Mouse (Mus musculus): ENCODE results near the gene Nobox.

Nobox gene

DNA sequence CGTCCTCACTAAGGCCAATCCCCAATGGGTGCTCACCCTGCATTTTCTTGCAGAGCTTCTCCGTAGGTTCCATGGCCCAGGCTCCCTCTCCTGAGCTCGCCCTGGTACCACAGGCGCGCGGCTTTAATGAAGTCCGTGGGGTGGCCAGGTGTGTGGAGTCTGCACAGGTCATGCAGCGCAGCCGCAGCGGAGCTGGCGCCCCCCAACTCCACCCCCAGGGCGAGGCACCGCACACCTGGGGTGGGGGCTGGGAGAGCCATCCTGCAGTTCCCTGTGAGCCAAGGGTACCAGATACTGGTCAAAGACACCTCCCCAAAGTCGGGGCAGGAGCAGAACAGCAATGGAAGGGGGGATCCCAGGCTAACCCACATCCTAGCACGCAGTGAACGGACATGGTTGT, at the start of gene Nobox:
Nobox (minus strand) TSS at position 101 of the 400 bp plus-strand sequence.
- DNase-seq (ENCODE audit: low read depth, low spot score): no peak

- DNase-seq (ENCODE audit: low read depth, low spot score): no peak
These were observed 45.3 kb upstream of the Nobox start for GRCm38 (mm10) chr6:43354562-43355241.

DNA sequence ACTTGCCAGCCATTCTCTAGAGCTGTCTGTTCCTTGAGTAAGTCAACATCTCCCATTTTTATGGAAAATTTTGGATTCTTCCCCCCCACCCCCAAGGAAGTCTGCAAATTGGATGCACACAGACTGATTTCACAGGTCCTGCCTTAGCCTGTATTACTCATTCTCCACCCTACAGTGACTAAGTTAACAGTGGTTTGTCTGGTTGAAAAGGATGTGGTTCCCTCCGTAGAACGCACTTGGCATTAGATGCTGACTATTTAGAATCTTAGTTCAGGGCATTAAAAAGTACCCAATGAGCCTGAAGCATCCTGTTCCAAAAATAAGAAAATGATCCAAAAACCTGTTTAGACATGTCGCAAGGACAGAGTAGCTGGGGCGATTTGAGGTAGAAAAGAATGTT, 44.1 kb upstream of the Nobox start:
- DNase-seq (ENCODE audit: low read depth, low spot score): no peak

- no peak for DNase-seq (ENCODE audit: low read depth, low spot score)
These were observed 39.7 kb upstream of the Nobox start for GRCm38 (mm10) chr6:43349083-43349482.

GRCm38 (mm10) chr6:43347637-43348036, 38.3 kb upstream of the Nobox start:
- DNase-seq (ENCODE audit: low read depth, low spot score): no peak

- DNase-seq (ENCODE audit: low read depth, low spot score): no peak
These were observed 33.7 kb upstream of the Nobox start for GRCm38 (mm10) chr6:43343006-43343405.

DNA sequence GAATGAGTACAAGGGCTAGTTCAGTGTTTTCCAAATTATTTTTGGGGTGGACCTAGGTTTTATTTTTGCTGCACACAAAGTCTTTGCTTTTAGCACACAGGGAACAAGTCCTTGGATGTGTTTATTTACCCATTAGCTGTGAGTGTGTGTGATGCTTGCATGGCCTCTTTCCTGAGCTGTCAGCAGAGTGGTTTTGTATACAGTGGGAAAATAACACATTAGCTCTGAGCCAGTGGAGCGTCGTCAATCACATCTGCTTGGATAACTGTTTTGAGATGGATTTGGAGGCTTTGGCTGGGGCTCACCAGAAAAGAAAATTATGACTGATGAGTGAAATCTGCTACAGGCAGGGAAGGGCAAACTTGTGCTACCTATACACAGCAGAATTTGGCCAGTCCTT, 33.0 kb upstream of the Nobox start:
- DNase-seq (ENCODE audit: low read depth, low spot score): no peak

- DNase-seq (ENCODE audit: low read depth, low spot score): no peak
These were observed 29.4 kb upstream of the Nobox start for GRCm38 (mm10) chr6:43338804-43339203.

- no peak for DNase-seq (ENCODE audit: low read depth, low spot score)
These were observed 28.2 kb upstream of the Nobox start for GRCm38 (mm10) chr6:43337491-43337961.

DNA sequence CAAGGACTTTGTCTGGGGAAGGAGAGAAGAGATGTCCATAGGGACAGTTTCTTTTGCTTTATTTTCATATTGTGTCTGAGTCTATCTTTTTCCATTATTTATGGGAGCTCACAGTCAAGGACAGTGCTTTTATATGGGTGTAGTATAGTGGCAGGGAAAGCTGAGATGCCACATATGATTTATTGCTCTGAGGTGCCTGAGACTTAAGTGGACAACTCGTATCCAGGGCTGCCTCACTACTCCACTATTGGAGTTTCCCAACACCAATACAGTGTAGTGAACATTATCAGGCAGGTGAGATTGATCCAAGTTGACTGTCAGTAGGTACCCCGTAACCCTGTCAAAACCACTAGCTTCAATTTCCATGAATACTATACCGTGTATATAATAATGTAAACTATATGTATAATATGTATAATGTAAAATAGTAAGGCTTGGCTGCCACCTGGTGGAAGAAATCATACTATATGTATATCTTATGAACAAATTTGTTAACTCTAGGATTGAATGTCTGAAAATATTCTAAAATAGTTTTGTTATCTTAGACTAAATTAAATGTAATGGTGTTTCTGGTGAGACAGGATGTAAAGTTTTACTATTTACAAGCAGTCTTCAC, 26.4 kb upstream of the Nobox start:
- no peak for DNase-seq (ENCODE audit: low read depth, low spot score)

DNA sequence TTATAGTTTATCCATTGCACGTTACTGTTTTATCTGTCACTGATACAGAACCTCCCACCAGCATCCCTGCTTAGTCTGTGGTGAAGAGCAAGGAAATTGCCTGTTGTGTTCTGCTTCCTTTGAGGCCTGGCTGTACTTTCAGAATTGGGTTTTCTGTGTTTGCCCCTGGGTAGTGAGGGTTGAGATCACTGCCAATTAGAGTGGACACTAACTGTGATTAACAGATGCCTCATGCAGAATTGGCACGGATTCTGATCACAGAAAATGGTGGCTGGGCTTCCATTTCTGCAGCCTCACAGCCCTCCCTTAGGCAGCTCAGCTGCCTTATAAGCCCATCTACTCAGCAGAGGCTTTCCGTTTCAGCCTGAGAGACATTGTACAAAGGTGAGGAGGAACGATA, 24.1 kb upstream of the Nobox start:
- no peak for DNase-seq (ENCODE audit: low read depth, low spot score)

- no peak for DNase-seq (ENCODE audit: low read depth, low spot score)
These were observed 3.8 kb upstream of the Nobox start for GRCm38 (mm10) chr6:43312961-43313656.

DNA sequence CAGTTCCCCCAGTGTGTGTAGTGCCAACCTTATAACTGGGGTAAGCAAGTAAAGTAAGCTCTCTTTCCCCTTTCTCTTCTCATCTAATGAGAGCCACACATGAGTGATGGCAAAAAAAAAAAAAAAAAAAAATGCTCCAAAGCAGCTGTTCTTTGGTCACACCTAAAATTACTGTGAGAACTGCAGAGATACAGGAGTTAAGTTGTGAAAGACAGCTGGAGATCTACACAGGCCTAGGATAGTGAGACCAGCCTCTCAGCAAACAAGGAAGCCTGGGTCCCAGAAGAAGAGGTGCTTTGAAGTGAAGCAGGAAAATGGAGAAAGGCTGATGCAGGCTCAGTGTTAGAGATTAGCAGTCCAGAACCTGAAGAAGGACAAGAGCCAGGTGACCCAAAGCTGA, 3.2 kb upstream of the Nobox start:
- DNase-seq (ENCODE audit: low read depth, low spot score): no peak

GRCm38 (mm10) chr6:43310071-43310470, 717 bp upstream of the Nobox start:
- DNase-seq (ENCODE audit: low read depth, low spot score): no peak

DNA sequence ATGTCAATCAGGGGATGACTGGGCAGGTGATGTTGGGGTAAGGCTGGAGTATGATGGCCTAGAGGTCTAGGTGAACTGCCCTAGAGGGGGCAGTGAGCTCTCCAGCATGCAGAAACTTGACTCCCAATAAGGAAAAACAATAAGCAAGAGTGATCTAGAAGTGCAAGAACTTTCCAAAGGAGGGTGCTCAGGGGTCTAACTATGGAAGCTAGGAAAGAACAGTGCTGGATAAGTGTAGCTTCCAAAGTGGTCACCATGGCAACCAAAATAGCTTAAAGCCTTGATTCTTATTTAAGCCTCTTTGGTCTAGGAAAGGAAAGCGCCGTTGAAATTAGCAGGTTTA, 11.9 kb downstream of the Nobox start:
- DNase-seq (ENCODE audit: low read depth, low spot score): no peak

- DNase-seq (ENCODE audit: low read depth, low spot score): peak; percentile 37
These were observed 12.4 kb downstream of the Nobox start for GRCm38 (mm10) chr6:43296798-43297507.

GRCm38 (mm10) chr6:43295908-43296307, 13.4 kb downstream of the Nobox start:
- no peak for DNase-seq (ENCODE audit: low read depth, low spot score)

DNA sequence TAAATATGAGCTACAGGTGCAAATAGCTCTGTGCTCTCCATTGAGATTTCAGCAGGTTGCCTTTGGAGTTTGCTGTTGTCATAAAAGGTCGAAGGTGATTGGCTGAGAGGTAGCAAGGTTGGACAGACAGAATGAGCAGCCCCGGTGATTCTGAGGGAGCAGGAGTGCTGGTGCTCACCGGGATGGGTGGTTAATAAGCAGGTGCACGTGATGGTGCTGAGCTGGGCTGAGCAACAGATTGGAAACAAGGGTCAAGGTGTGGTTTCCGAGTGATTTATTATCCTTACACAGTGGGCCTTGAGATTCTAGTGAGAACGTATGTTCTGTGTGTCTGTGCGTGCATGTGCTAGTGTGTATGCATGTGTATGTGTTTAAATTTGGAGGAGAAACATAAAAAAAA, 16.2 kb downstream of the Nobox start:
- no peak for DNase-seq (ENCODE audit: low read depth, low spot score)

DNA sequence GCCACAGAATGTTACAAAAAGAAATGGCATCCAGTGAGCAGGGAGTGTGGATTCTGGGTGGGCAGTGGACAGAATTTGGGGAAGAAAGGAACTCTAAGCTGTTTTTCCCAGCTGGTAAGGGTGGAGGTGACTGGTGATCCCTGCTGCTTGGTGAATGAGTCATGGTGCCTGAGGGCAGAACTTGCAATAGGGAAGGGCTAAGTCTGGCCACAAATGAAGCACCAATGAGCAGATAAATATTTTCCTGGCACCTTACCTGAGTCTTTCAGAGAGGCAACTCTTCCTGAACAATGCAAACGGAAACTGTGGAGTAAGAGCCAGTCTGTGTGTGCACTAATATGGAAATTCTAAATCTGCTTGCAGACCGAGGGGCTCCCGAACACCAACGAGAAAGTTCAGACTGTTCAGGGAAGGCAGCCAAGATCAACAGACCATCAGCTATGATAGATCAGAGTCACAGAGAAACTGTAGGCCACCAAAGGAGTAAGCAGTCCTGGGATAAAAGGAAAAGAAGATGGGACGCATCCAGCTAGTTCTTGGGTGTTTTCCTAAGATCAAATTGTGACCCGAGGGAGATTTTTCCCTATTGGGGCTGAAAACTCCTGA, 16.8 kb downstream of the Nobox start:
- DNase-seq (ENCODE audit: low read depth, low spot score): no peak

DNA sequence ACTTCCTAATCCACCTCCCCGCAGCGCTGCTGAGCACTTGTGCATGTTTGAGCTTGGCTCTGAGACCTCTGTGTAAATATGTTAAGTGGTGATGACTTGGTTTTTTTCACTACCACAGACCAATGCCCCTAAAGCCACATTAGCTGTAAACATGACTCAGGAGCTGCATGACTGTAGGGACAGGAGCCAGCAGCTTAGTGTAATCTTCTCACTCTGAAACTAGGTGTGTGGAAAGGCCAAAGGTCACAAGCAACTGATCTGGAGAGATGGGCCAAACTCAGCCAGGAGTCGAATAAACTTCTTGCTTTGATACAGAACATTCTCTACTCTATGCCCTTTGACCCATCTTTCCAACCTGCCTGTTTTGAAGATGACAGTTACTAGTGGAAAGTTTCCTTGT, 17.3 kb downstream of the Nobox start:
- DNase-seq (ENCODE audit: low read depth, low spot score): no peak

DNA sequence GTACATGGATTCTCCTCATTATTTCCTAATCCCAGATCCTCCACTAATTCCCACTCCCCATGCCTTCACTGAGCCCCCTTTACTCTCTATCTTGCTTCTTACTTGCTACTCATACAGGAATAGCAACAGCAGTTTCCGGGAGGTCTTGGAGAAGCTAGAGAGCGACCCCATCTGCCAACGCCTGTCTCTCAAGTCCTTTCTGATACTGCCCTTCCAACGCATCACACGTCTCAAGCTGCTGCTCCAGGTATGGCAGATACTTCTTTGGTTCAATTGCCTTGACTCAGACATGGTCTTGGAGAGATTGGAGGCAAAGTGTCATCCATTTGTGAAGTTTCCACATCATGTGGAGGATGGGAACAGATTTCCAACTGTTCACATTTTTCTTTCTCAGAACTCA, 28.9 kb downstream of the Nobox start:
- no peak for DNase-seq (ENCODE audit: low read depth, low spot score)

DNA sequence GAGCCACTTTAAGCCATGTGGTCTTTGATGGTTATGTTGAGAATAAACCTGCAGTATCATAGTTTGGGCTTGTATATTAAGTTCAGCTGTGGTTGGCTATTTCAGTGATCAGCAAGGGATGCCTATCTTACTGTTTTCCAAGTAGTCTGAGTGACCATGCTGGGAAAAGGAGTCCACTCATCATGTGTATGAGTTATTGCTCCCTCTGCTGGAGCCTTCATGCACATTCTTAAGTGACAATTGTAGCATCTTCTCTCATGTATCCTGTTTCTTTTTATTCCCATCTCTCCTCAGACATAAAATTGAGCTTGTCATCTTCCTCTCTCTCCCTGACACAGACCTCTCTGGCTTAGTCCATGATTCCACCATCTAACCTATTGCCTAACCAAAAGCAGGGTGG, 31.1 kb downstream of the Nobox start:
- DNase-seq (ENCODE audit: low read depth, low spot score): no peak

Measured in embryo, embryonic 11.5 days (tissue).